Mouse (Mus musculus) myocyte (in vitro differentiated cells): ENCODE data around the gene Iglon5. TPM values are rescaled to one million over a fixed set of nuclear protein-coding genes. Genes with fewer than 3 reads are reported as not detected.
A peak's percentile ranks its signal among the peaks of the same experiment; 100 is the strongest.

Experiments used
- H3K27me3 ChIP-seq: one replicate; pipeline ENCODE4 v1.6.1; 2011; ENCODE audit not compliant: control insufficient read depth, insufficient read depth, insufficient read length
- H3K36me3 ChIP-seq: one replicate; pipeline ENCODE4 v1.6.1; 2011; ENCODE audit not compliant: control insufficient read depth, insufficient read depth
- H3K4me2 ChIP-seq: one replicate; pipeline ENCODE4 v1.6.1; 2011; ENCODE audit warnings: low read depth, control low read depth
- H3K4me3 ChIP-seq: one replicate; pipeline ENCODE4 v1.5.1; 2011; ENCODE audit warnings: mild to moderate bottlenecking, control low read depth, moderate library complexity
- H3K79me2 ChIP-seq: one replicate; pipeline ENCODE4 v1.6.1; 2011; ENCODE audit not compliant: control insufficient read depth, insufficient read depth
- H3ac ChIP-seq: one replicate; pipeline ENCODE4 v1.6.1; 2011; ENCODE audit not compliant: control insufficient read depth, insufficient read length
- CEBPB ChIP-seq: IDR thresholded peaks from 2 replicates; pipeline ENCODE4 v1.6.1; 2011; ENCODE audit warnings: mild to moderate bottlenecking, moderate library complexity; ENCODE audit not compliant: poor library complexity, insufficient read depth, severe bottlenecking
- E2F4 ChIP-seq: IDR thresholded peaks from one replicate; pipeline ENCODE4 v1.6.1; 2011; ENCODE audit warnings: mild to moderate bottlenecking, control low read depth, moderate library complexity; ENCODE audit not compliant: insufficient read depth
- MAX ChIP-seq: IDR thresholded peaks from one replicate; pipeline ENCODE4 v1.6.1; 2011; ENCODE audit warnings: low read depth, mild to moderate bottlenecking, control low read depth
- MYOD1 ChIP-seq, 3 experiments: IDR thresholded peaks; one replicate each; pipeline ENCODE4 v1.6.1; 2011; ENCODE audit warnings: control low read depth in 2 of 3, low read depth in 2 of 3, mild to moderate bottlenecking in 2 of 3, moderate library complexity in 1 of 3; ENCODE audit not compliant: insufficient read length in 2 of 3, control insufficient read depth in 1 of 3
- MYOG ChIP-seq, 3 experiments: IDR thresholded peaks; one replicate each; pipeline ENCODE4 v1.6.1; 2011; ENCODE audit warnings: control low read depth in 2 of 3, low read depth in 2 of 3, mild to moderate bottlenecking in 2 of 3; ENCODE audit not compliant: insufficient read length in 2 of 3, control insufficient read depth in 1 of 3, insufficient read depth in 1 of 3
- POLR2A ChIP-seq: IDR thresholded peaks from one replicate; pipeline ENCODE4 v1.6.1; 2011; ENCODE audit warnings: low read depth, mild to moderate bottlenecking, control low read depth, moderate library complexity; ENCODE audit not compliant: insufficient read length
- POLR2AphosphoS2 ChIP-seq: IDR thresholded peaks from one replicate; pipeline ENCODE4 v1.6.1; 2011; ENCODE audit warnings: low read depth, control low read depth; ENCODE audit not compliant: insufficient read length
- REST ChIP-seq: IDR thresholded peaks from one replicate; pipeline ENCODE4 v1.6.1; 2011; ENCODE audit warnings: mild to moderate bottlenecking, control low read depth, moderate library complexity; ENCODE audit not compliant: insufficient read depth, insufficient read length
- SRF ChIP-seq: IDR thresholded peaks from one replicate; pipeline ENCODE4 v1.6.1; 2011; ENCODE audit warnings: low read depth; ENCODE audit not compliant: control insufficient read depth, insufficient read length
- TCF12 ChIP-seq: IDR thresholded peaks from one replicate; pipeline ENCODE4 v1.6.1; 2011; ENCODE audit warnings: mild to moderate bottlenecking, control low read depth; ENCODE audit not compliant: poor library complexity, insufficient read depth, severe bottlenecking
- TCF3 ChIP-seq: IDR thresholded peaks from one replicate; pipeline ENCODE4 v1.6.1; 2011; ENCODE audit warnings: low read depth, control low read depth; ENCODE audit not compliant: insufficient read length
- USF1 ChIP-seq: IDR thresholded peaks from one replicate; pipeline ENCODE4 v1.6.1; 2011; ENCODE audit warnings: low read depth, mild to moderate bottlenecking, control low read depth, moderate library complexity
- polyA plus RNA-seq: library from polyadenylated mRNA; unstranded; fragments of >200 nt; fragmentation: generic; extraction: Trizol; gene quantifications from one replicate; pipeline ENCODE4 v1.2.1, GENCODE M21; 2012; ENCODE audit warnings: missing spikeins

Gene Iglon5
- polyA plus RNA-seq, 1 experiment: 4.9 TPM

DNA sequence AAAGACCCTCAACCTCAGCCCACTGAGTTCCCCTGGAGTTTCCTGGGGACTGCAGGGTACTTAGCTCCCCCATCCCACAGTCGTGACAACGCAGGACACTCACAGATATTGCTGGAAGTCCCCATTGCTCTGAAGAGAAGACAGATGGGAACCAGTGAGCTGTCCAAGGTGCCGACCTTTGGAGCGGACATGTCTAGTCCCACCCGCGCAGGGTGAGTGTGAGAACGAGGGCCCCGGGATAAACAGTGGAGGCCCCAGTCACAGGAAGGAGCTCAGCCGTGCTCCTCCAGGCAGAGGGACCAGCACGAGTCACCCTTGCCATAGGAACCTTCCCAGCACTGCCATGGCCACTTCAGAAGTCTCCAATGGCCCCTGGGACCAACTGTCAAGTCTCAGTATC, 6.6 kb downstream of the Iglon5 start:
- no peaks in the 10 kb centered on the region for H3K27me3 ChIP-seq
- TF ChIP-seq USF1: no peak
- TF ChIP-seq REST: peak; percentile 83
- H3K4me2 ChIP-seq: no peak overlapping the region
- no peak overlapping the region for H3K4me3 ChIP-seq
- H3ac ChIP-seq: no peak overlapping the region
- H3K36me3 ChIP-seq: no peaks in the 10 kb centered on the region
- no peaks in the 10 kb centered on the region for H3K79me2 ChIP-seq

DNA sequence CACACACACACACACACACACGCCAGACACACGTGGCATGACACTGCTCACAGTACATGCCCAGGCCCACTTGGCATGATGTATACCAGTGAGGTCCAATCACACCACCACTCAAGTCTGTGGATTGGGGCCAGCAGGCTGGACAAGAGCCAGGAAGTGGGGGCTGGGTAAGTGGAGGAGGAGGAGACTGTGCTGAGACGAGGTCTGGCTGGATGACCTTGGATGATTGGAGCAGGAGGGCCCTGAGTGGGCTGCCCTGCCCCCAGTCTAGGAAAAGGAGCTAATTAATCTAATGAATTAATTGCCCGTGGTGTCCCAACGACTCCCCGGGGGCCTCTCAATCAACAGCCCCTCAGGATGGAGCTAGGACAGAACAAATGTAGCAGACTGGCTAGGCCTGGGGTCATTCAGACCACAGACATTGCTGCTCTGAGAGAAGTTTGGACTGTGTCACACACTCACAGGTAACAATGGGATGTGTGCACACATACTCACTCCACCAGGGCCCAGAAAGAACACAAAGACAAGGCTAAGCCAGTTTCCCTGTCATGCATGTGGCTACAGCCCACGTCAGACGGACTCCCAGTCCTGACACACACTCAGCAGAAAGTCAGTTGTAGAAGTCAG, 7.7 kb downstream of the Iglon5 start:
- TF ChIP-seq MYOD1 (IDR thresholded peaks at IDR 0.05; ENCODE audit: control insufficient read depth in 1 of 3, insufficient read length in 2 of 3, low read depth in 2 of 3) (no peak), USF1 (no peak), POLR2AphosphoS2 (no peak), REST (no peak), SRF (no peak), MYOG (IDR thresholded peaks at IDR 0.05; ENCODE audit: control insufficient read depth in 1 of 3, insufficient read depth in 1 of 3, insufficient read length in 2 of 3, low read depth in 2 of 3) (no peak), E2F4 (no peak), POLR2A (no peak), TCF12 (no peak), MAX (no peak), TCF3 (no peak), CEBPB (no peak)
- H3K27me3 ChIP-seq: no peaks in the 10 kb centered on the region

GRCm38 (mm10) chr7:43481191-43481590, 8.7 kb downstream of the Iglon5 start:
- no peak overlapping the region for H3K4me3 ChIP-seq
- H3K27me3 ChIP-seq: no peaks in the 10 kb centered on the region
- H3K36me3 ChIP-seq: no peaks in the 10 kb centered on the region
- H3ac ChIP-seq: no peak overlapping the region
- no peak for TF ChIP-seq POLR2AphosphoS2
- TF ChIP-seq POLR2A: no peak
- TF ChIP-seq SRF: no peak
- TF ChIP-seq CEBPB: no peak
- no peak for TF ChIP-seq TCF3
- TF ChIP-seq MYOD1 (IDR thresholded peaks at IDR 0.05; ENCODE audit: control insufficient read depth in 1 of 3, insufficient read length in 2 of 3, low read depth in 2 of 3): no peak
- TF ChIP-seq E2F4: no peak
- TF ChIP-seq MAX: no peak
- TF ChIP-seq MYOG (IDR thresholded peaks at IDR 0.05; ENCODE audit: control insufficient read depth in 1 of 3, insufficient read depth in 1 of 3, insufficient read length in 2 of 3, low read depth in 2 of 3): no peak
- peak overlapping the region; percentile 46 for H3K4me2 ChIP-seq
- no peaks in the 10 kb centered on the region for H3K79me2 ChIP-seq

More for the DNA sequence above, 7.7 kb downstream of the Iglon5 start:
- Histone ChIP-seq H3K36me3 (no peaks in the 10 kb centered on the region), H3ac (no peak overlapping the region), H3K4me3 (no peak overlapping the region), H3K79me2 (no peaks in the 10 kb centered on the region), H3K4me2 (no peak overlapping the region)

DNA sequence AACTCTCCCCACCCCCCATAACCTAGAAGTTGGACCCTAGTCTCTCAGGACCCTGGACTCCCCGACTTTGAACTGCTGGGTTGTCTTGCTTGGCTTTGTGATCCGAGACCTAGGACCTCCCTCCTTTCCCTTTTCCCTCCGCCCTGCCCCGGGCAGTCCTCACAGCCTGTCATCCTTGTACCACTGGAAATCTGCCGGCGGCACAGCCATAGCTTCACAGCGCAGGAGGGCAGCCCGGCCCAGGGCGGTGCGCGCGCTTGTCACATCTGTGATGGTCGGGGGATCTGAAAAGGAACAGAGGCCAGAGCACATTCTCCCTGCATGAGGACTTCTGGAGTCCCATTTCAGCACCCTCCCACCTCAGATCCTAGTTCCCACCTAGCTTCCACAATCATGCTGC, 13.5 kb downstream of the Iglon5 start:
- H3K4me2 ChIP-seq: no peak overlapping the region
- no peak overlapping the region for H3K4me3 ChIP-seq
- no peaks in the 10 kb centered on the region for H3K36me3 ChIP-seq
- H3K27me3 ChIP-seq: no peaks in the 10 kb centered on the region
- no peak overlapping the region for H3ac ChIP-seq
- TF ChIP-seq TCF12 (no peak), REST (no peak), TCF3 (no peak)
- no peaks in the 10 kb centered on the region for H3K79me2 ChIP-seq

DNA sequence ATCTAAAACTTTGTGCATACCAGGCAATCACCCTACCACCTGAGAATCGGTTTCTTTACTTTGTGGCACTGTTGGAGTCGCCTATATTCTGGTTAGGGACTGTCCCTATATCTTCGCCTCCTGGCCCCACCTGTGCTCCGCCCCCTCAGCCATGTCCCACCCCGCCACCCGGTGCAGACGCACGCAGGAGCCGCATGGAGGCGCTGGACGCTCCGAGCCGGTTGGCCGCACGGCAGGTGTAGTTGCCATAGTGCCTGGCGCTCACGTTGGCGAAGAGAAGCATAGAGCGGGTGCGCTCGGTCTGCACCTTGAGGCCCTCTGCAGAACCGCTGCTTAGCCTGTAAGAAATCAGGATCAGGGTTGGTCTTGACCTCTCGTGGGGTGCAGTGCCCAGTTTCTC, 14.2 kb downstream of the Iglon5 start:
- H3K4me2 ChIP-seq: no peak overlapping the region
- H3ac ChIP-seq: no peak overlapping the region
- TF ChIP-seq REST (no peak), MAX (no peak), CEBPB (no peak), MYOG (IDR thresholded peaks at IDR 0.05; ENCODE audit: control insufficient read depth in 1 of 3, insufficient read depth in 1 of 3, insufficient read length in 2 of 3, low read depth in 2 of 3) (no peak), TCF12 (no peak), MYOD1 (IDR thresholded peaks at IDR 0.05; ENCODE audit: control insufficient read depth in 1 of 3, insufficient read length in 2 of 3, low read depth in 2 of 3) (no peak), SRF (no peak), POLR2AphosphoS2 (no peak), USF1 (no peak), POLR2A (no peak), E2F4 (no peak), TCF3 (no peak)
- no peak overlapping the region for H3K4me3 ChIP-seq
- no peaks in the 10 kb centered on the region for H3K36me3 ChIP-seq
- H3K27me3 ChIP-seq: no peaks in the 10 kb centered on the region
- H3K79me2 ChIP-seq: no peaks in the 10 kb centered on the region
